Mouse (Mus musculus): ENCODE results near the gene Ap2s1. TPM values are rescaled to one million over a fixed set of nuclear protein-coding genes. Genes with fewer than 3 reads are reported as not detected.

Gene Ap2s1
- polyA plus RNA-seq, 1 experiment from 2014 or later, result 261 TPM

Other genes starting within 250 kb of the Ap2s1 start
- 32.2 and 32.6 TPM in 2 replicates for gene Arhgap35, start 123.4 kb upstream of the Ap2s1 start, polyA plus RNA-seq (2016; fragmentation: Nextera tagmentation; extraction: Ambion mirVana)
- gene Ceacam15, start 62.7 kb upstream of the Ap2s1 start, polyA plus RNA-seq (2016; fragmentation: Nextera tagmentation; extraction: Ambion mirVana), result not detected in 2 replicates
- gene Ceacam9, start 16.5 kb upstream of the Ap2s1 start, polyA plus RNA-seq (2016; fragmentation: Nextera tagmentation; extraction: Ambion mirVana), result not detected in 2 replicates
- 33.3 and 34.0 TPM in 2 replicates for gene Slc1a5, start 42.9 kb downstream of the Ap2s1 start, polyA plus RNA-seq (2016; fragmentation: Nextera tagmentation; extraction: Ambion mirVana)
- gene Strn4, start 77.5 kb downstream of the Ap2s1 start, polyA plus RNA-seq (2016; fragmentation: Nextera tagmentation; extraction: Ambion mirVana), result 149 and 152 TPM in 2 replicates
- gene Fkrp, start 78.3 kb downstream of the Ap2s1 start, polyA plus RNA-seq (2016; fragmentation: Nextera tagmentation; extraction: Ambion mirVana), result 31.4 and 33.6 TPM in 2 replicates
- gene Prkd2, start 104.5 kb downstream of the Ap2s1 start, polyA plus RNA-seq (2016; fragmentation: Nextera tagmentation; extraction: Ambion mirVana), result 15.3 and 16.8 TPM in 2 replicates
- 13.4 and 14.6 TPM in 2 replicates for gene Dact3, start 136.9 kb downstream of the Ap2s1 start, polyA plus RNA-seq (2016; fragmentation: Nextera tagmentation; extraction: Ambion mirVana)
- 21.5 and 22.7 TPM in 2 replicates for gene Gng8, start 153.4 kb downstream of the Ap2s1 start, polyA plus RNA-seq (2016; fragmentation: Nextera tagmentation; extraction: Ambion mirVana)
- 1.7 and 2.2 TPM in 2 replicates for gene Ptgir, start 168.1 kb downstream of the Ap2s1 start, polyA plus RNA-seq (2016; fragmentation: Nextera tagmentation; extraction: Ambion mirVana)
- gene Calm3, start 185.7 kb downstream of the Ap2s1 start, polyA plus RNA-seq (2016; fragmentation: Nextera tagmentation; extraction: Ambion mirVana), result 123 and 134 TPM in 2 replicates
- gene Pnmal2, start 206.3 kb downstream of the Ap2s1 start, polyA plus RNA-seq (2016; fragmentation: Nextera tagmentation; extraction: Ambion mirVana), result 15.9 and 16.6 TPM in 2 replicates
- 2.8 and 3.6 TPM in 2 replicates for gene Pnmal1, start 221.3 kb downstream of the Ap2s1 start, polyA plus RNA-seq (2016; fragmentation: Nextera tagmentation; extraction: Ambion mirVana)
- gene Gm42372, start 244.7 kb downstream of the Ap2s1 start, polyA plus RNA-seq (2016; fragmentation: Nextera tagmentation; extraction: Ambion mirVana), result 0.36 and 0.41 TPM in 2 replicates

All from embryonic facial prominence, embryonic 12.5 days (tissue).